Mouse (Mus musculus): ENCODE results near the gene Gm13287.
"Not testable (repeated sequence)": the region's sequence is repeated elsewhere in the genome, so short reads cannot be mapped to it uniquely, and the experiment has no call there.

Gene Gm13287

GRCm38 (mm10) chr4:88802954-88803353 lies at the start of gene Gm13287:
Gene Gm13287 (plus strand): TSS chr4:88803254.
- not testable (repeated sequence) for DNase-seq (ENCODE audit: low read depth, low spot score)

GRCm38 (mm10) chr4:88754818-88755340 lies 48.2 kb upstream of the Gm13287 start, which contains the start of gene Gm13271:
Gene Gm13271 (plus strand): TSS chr4:88754868.
- DNase-seq (ENCODE audit: low read depth, low spot score) = not testable (repeated sequence)

- DNase-seq (ENCODE audit: low read depth, low spot score) = not testable (repeated sequence)
These were observed 46.2 kb upstream of the Gm13287 start for GRCm38 (mm10) chr4:88756581-88757513.

GRCm38 (mm10) chr4:88757628-88758031 lies 45.4 kb upstream of the Gm13287 start:
- DNase-seq (ENCODE audit: low read depth, low spot score) = not testable (repeated sequence)

- DNase-seq (ENCODE audit: low read depth, low spot score) = not testable (repeated sequence)
These were observed 44.3 kb upstream of the Gm13287 start for GRCm38 (mm10) chr4:88758751-88759150.

- DNase-seq (ENCODE audit: low read depth, low spot score) = not testable (repeated sequence)
These were observed 43.3 kb upstream of the Gm13287 start, which contains the start of gene Gm13283 for GRCm38 (mm10) chr4:88759610-88760268. Gene Gm13283 (plus strand): TSS chr4:88760119.

- DNase-seq (ENCODE audit: low read depth, low spot score) = not testable (repeated sequence)
These were observed 42.6 kb upstream of the Gm13287 start for GRCm38 (mm10) chr4:88760431-88760830.

GRCm38 (mm10) chr4:88761776-88762175 lies 41.3 kb upstream of the Gm13287 start:
- not testable (repeated sequence) for DNase-seq (ENCODE audit: low read depth, low spot score)

GRCm38 (mm10) chr4:88762341-88762740 lies 40.7 kb upstream of the Gm13287 start:
- DNase-seq (ENCODE audit: low read depth, low spot score) = not testable (repeated sequence)

GRCm38 (mm10) chr4:88763384-88764018 lies 39.6 kb upstream of the Gm13287 start:
- not testable (repeated sequence) for DNase-seq (ENCODE audit: low read depth, low spot score)

GRCm38 (mm10) chr4:88773534-88773933 lies 29.5 kb upstream of the Gm13287 start, which contains the start of gene Gm13290:
Gene Gm13290 (plus strand): TSS chr4:88773834.
- DNase-seq (ENCODE audit: low read depth, low spot score) = not testable (repeated sequence)

GRCm38 (mm10) chr4:88776622-88777021 lies 26.4 kb upstream of the Gm13287 start, which contains the start of gene Gm13289:
Gene Gm13289 (plus strand): TSS chr4:88776922.
- not testable (repeated sequence) for DNase-seq (ENCODE audit: low read depth, low spot score)

- not testable (repeated sequence) for DNase-seq (ENCODE audit: low read depth, low spot score)
These were observed 23.5 kb upstream of the Gm13287 start, which contains the start of gene Gm13272 for GRCm38 (mm10) chr4:88779550-88779949. Gene Gm13272 (plus strand): TSS chr4:88779850.

- DNase-seq (ENCODE audit: low read depth, low spot score) = not testable (repeated sequence)
These were observed 22.7 kb upstream of the Gm13287 start for GRCm38 (mm10) chr4:88780320-88780719.

- not testable (repeated sequence) for DNase-seq (ENCODE audit: low read depth, low spot score)
These were observed 21.2 kb upstream of the Gm13287 start, which contains the start of gene Ifnz for GRCm38 (mm10) chr4:88781831-88782230. Gene Ifnz (plus strand): TSS chr4:88782131.

GRCm38 (mm10) chr4:88782335-88782734 lies 20.7 kb upstream of the Gm13287 start:
- not testable (repeated sequence) for DNase-seq (ENCODE audit: low read depth, low spot score)

- DNase-seq (ENCODE audit: low read depth, low spot score) = not testable (repeated sequence)
These were observed 17.6 kb upstream of the Gm13287 start, which contains the start of gene Gm13276 for GRCm38 (mm10) chr4:88785409-88785808. Gene Gm13276 (plus strand): TSS chr4:88785709.

- not testable (repeated sequence) for DNase-seq (ENCODE audit: low read depth, low spot score)
These were observed 14.7 kb upstream of the Gm13287 start, which contains the start of gene Gm13277 for GRCm38 (mm10) chr4:88788402-88788801. Gene Gm13277 (plus strand): TSS chr4:88788632.

- DNase-seq (ENCODE audit: low read depth, low spot score) = not testable (repeated sequence)
These were observed 11.8 kb upstream of the Gm13287 start, which contains the start of gene Gm13278 for GRCm38 (mm10) chr4:88791250-88791649. Gene Gm13278 (plus strand): TSS chr4:88791550.

GRCm38 (mm10) chr4:88793936-88794675 lies 8.9 kb upstream of the Gm13287 start, which contains the start of gene Gm13275:
Gene Gm13275 (plus strand): TSS chr4:88794487.
- DNase-seq (ENCODE audit: low read depth, low spot score) = not testable (repeated sequence)

All from embryo, embryonic 11.5 days (tissue).